Mouse (Mus musculus): ENCODE measurements around the gene Rad21l. TPM values are rescaled to one million over a fixed set of nuclear protein-coding genes. Genes with fewer than 3 reads are reported as not detected.
"Not testable (repeated sequence)": the region's sequence is repeated elsewhere in the genome, so short reads cannot be mapped to it uniquely, and the experiment has no call there.

The Rad21l gene
- total RNA-seq, 2 experiments from 2014 or later = not detected

- DNase-seq (ENCODE audit: low spot score) = no peak
Measured at GRCm38 (mm10) chr2:151629310-151629709, 39.0 kb downstream of the Rad21l start.

GRCm38 (mm10) chr2:151628011-151628410 is 40.3 kb downstream of the Rad21l start:
- no peak for DNase-seq (ENCODE audit: low spot score)

- DNase-seq (ENCODE audit: low spot score) = no peak
Measured at GRCm38 (mm10) chr2:151626296-151626695, 42.0 kb downstream of the Rad21l start.

GRCm38 (mm10) chr2:151623776-151624175 is 44.6 kb downstream of the Rad21l start:
- DNase-seq (ENCODE audit: low spot score) = no peak

- DNase-seq (ENCODE audit: low spot score) = peak; percentile 56
Measured at GRCm38 (mm10) chr2:151616551-151617329, 51.6 kb downstream of the Rad21l start.

GRCm38 (mm10) chr2:151615779-151616178 is 52.6 kb downstream of the Rad21l start:
- not testable (repeated sequence) for DNase-seq (ENCODE audit: low spot score)

- DNase-seq (ENCODE audit: low spot score) = no peak
Measured at GRCm38 (mm10) chr2:151609974-151610373, 58.4 kb downstream of the Rad21l start.

GRCm38 (mm10) chr2:151608435-151608834 is 59.9 kb downstream of the Rad21l start:
- DNase-seq (ENCODE audit: low spot score) = no peak

- DNase-seq (ENCODE audit: low spot score) = peak; percentile 66
Measured at GRCm38 (mm10) chr2:151605437-151605987, 62.8 kb downstream of the Rad21l start.

GRCm38 (mm10) chr2:151603630-151604029 is 64.7 kb downstream of the Rad21l start:
- DNase-seq (ENCODE audit: low spot score) = peak; percentile 51

GRCm38 (mm10) chr2:151602106-151602505 is 66.2 kb downstream of the Rad21l start:
- DNase-seq (ENCODE audit: low spot score) = no peak

GRCm38 (mm10) chr2:151598068-151598467 is 70.3 kb downstream of the Rad21l start:
- no peak for DNase-seq (ENCODE audit: low spot score)

Other genes with a start within 250 kb of the Rad21l start
- gene 4921509C19Rik, start 192.4 kb downstream of the Rad21l start, total RNA-seq (2021) = not detected
- gene Nsfl1c, start 174.4 kb downstream of the Rad21l start, total RNA-seq (2021) = 10 to 100 TPM; 81.6 to 83.1 TPM
- gene Fkbp1a, start 126.0 kb downstream of the Rad21l start, total RNA-seq (2021) = 100 to 1,000 TPM; 157 to 163 TPM
- gene Sdcbp2, start 95.9 kb downstream of the Rad21l start, total RNA-seq (2021) = 1 to 10 TPM in 1 of 2 experiments, under 1 TPM in 1; 0.74 to 1.2 TPM
- gene Snph, start 35.9 kb downstream of the Rad21l start, total RNA-seq (2021) = 10 to 100 TPM; 30.7 to 33.2 TPM
- gene Tmem74b, start 33.5 kb upstream of the Rad21l start, total RNA-seq (2021) = 1 to 10 TPM in 1 of 2 experiments, under 1 TPM in 1; 0.89 to 1.4 TPM
- gene Psmf1, start 75.7 kb upstream of the Rad21l start, total RNA-seq (2021) = 10 to 100 TPM; 15.6 to 18.4 TPM
- under 1 TPM in 1 of 2 experiments, not detected in 1; 0.09 TPM for gene Rspo4, start 174.4 kb upstream of the Rad21l start, total RNA-seq (2021)
- under 1 TPM; 0.18 to 0.24 TPM for gene Angpt4, start 242.7 kb upstream of the Rad21l start, total RNA-seq (2021)

Data from gastrocnemius, adult 18-20 months (tissue).